Comparison of ENCODE assay signal across 1 mouse cellular context in genomic region chr3:104864651-104865340, GRCm38 (mm10).
A peak's percentile ranks its signal among the peaks of the same experiment; 100 is the strongest.
TF ChIP-seq lines count a peak whose summit lies in the region.

No protein-coding gene starts in this region.

TF ChIP-seq in CH12.LX, 34 proteins besides CTCF, POLR2A, EP300 and RAD21:
- no peak for TF ChIP-seq ZNF384 (IDR thresholded peaks at IDR 0.05; ENCODE audit: low read depth, low read length)
- TF ChIP-seq ELF1 (IDR thresholded peaks at IDR 0.05; ENCODE audit: low read depth, low read length) = peak; percentile 72
- TF ChIP-seq UBTF (IDR thresholded peaks at IDR 0.05; ENCODE audit: low read depth, low read length) = peak; percentile 86; the same call in 1 of the 2 replicates
- peak; percentile 66; the same call in 1 of the 2 replicates for TF ChIP-seq SIN3A (IDR thresholded peaks at IDR 0.05; ENCODE audit: low read length)
- peak; percentile 63; the same call in 1 of the 2 replicates for TF ChIP-seq TCF12 (IDR thresholded peaks at IDR 0.05; ENCODE audit: low read depth, low read length)
- peak; percentile 73 for TF ChIP-seq MXI1 (IDR thresholded peaks at IDR 0.05; ENCODE audit: low read depth, low read length)
- TF ChIP-seq MYC (IDR thresholded peaks at IDR 0.05; ENCODE audit: low read depth, low read length) = no peak; the same call in 1 of the 2 replicates
- TF ChIP-seq TBP (conservative IDR thresholded peaks at IDR 0.05; ENCODE audit: low read depth, low read length) = 0 out of 2 replicates have a peak, but pooled peaks have one; percentile 27
- TF ChIP-seq MEF2A (IDR thresholded peaks at IDR 0.05; ENCODE audit: borderline replicate concordance, low read depth, low read length) = no peak
- TF ChIP-seq MAX (IDR thresholded peaks at IDR 0.05; ENCODE audit: low read length) = peak; percentile 56; the same call in 1 of the 2 replicates
- TF ChIP-seq CHD1 (IDR thresholded peaks at IDR 0.05; ENCODE audit: low read depth, low read length) = peak; percentile 83; the same call in 1 of the 2 replicates
- TF ChIP-seq IRF4 (IDR thresholded peaks at IDR 0.05; ENCODE audit: low read depth, low read length) = peak; percentile 14; the same call in 1 of the 2 replicates
- TF ChIP-seq NELFE (IDR thresholded peaks at IDR 0.05; ENCODE audit: low read depth, low read length) = peak; percentile 72
- 0 out of 2 replicates have a peak, but pooled peaks have one; percentile 6 for TF ChIP-seq ZMIZ1 (IDR thresholded peaks at IDR 0.05; ENCODE audit: low read depth, low read length)
- no peak for TF ChIP-seq CHD2 (IDR thresholded peaks at IDR 0.05; ENCODE audit: low read length)
- TF ChIP-seq KAT2A (IDR thresholded peaks at IDR 0.05; ENCODE audit: insufficient replicate concordance, low read length) = 0 out of 2 replicates have a peak, but pooled peaks have one; percentile 24
- no peak for TF ChIP-seq USF2 (conservative IDR thresholded peaks at IDR 0.05; ENCODE audit: low read depth, low read length)
- 0 out of 2 replicates have a peak, but pooled peaks have one; percentile 3 for TF ChIP-seq BHLHE40 (IDR thresholded peaks at IDR 0.05; ENCODE audit: low read depth, low read length)
